Mouse (Mus musculus) liver, adult 2 months (tissue): Measurements from ENCODE around the gene Klk1b24.
A peak's percentile ranks its signal among the peaks of the same experiment; 100 is the strongest.

Source experiments
- CTCF ChIP-seq: fragments of 200-500 bp; IDR thresholded peaks from 2 replicates; pipeline ENCODE4 v1.5.1; 2011; ENCODE audit warnings: low read depth, low read length, control low read depth
- POLR2A ChIP-seq: fragments of 200-500 bp; IDR thresholded peaks from 2 replicates; pipeline ENCODE4 v1.6.1; 2011; ENCODE audit warnings: low read length, control low read depth; ENCODE audit not compliant: insufficient read depth; ENCODE audit errors: extremely low read depth

GRCm38 (mm10) chr7:44241163-44241562, 53.1 kb downstream of the Klk1b24 start:
- TF ChIP-seq CTCF = peak; percentile 26; the same call in 1 of the 2 replicates
- TF ChIP-seq POLR2A = no peak
